Mouse (Mus musculus) heart, postnatal 10 days (tissue): Measurements from ENCODE around the gene H2-Aa. TPM values are rescaled to one million over a fixed set of nuclear protein-coding genes. Genes with fewer than 3 reads are reported as not detected.
"Not testable (repeated sequence)": the region's sequence is repeated elsewhere in the genome, so short reads cannot be mapped to it uniquely, and the experiment has no call there.

ENCODE experiments used
- DNase-seq, 2 experiments: peaks; one replicate each; pipeline ENCODE4 v3.0.0; 2021
- intact Hi-C: fragments of 180-260 bp; cut with DNase I; formaldehyde crosslinking; loops from one replicate; pipeline ENCODE4 v1.15.1; 2025
- total RNA-seq, 2 experiments: library from RNA; stranded (reverse); gene quantifications; 2 replicates each; pipeline ENCODE4 v1.2.3; 2021

The H2-Aa gene
- total RNA-seq, result 1 to 10 TPM; 4.9 to 5.4 TPM

DNA sequence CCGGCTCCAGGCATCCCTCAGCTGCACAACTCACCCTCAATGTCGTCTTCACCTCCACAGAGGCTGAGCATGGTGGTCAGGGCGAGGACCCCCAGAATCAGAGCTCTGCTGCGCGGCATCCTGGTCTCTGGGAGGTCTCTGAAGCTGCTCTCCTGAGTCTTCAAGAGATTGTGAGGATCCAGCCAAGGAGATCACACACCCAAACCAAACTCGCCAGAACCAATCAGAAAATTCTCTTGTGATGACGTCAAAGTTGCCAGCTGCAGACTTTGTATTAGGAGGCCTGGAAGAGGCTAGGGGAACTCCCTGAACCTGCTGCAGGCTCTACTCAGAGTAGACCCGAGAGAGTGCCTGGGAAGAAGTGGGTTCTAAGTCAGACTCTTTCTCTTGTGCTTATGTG is at the start of gene H2-Aa:
TSS of gene H2-Aa (minus strand) at position 176 of the 400 bp plus-strand sequence.
- intact Hi-C loops, result no loop called here
- DNase-seq, result peak; percentile 92 to 93

DNA sequence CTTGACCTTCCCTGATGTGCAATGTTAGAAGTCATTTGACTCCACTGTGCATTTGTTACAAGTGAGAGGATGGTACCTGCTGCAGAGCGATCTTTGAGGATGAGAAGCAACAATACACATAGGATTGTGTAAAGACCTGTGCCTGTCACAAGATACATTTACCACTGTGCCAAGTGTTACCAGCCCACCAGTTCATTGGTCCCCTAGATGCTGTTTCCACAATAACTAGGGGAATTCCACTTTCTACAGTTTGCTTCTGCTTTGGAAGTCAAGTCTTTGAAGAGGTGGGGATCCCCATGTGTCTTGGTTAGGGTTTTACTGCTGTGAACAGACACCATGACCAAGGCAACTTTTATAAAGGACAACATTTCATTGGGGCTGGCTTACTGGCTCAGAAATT is 43.6 kb upstream of the H2-Aa start:
- intact Hi-C loops, result no loop called here
- DNase-seq, result no peak

DNA sequence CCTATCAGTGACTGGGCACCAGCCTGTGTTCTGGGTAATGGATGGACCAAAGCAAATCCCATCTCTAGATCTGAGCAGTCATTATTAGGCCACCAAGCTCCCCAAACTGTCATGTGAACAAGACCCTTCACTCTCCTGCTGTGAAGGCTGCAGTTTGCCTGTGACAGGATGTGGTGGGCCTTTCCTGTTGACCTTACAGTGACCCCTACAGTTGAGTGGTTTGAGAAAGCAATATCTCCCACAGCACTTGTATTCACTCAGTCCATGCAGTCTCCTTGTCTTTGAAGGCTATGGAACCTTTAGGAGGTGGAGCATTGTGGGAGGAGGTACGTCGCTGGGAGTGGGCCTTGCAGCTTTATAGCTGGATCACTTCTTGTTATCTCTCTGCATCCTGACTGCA is 42.2 kb upstream of the H2-Aa start:
- intact Hi-C loops, result no loop called here
- no peak for DNase-seq

DNA sequence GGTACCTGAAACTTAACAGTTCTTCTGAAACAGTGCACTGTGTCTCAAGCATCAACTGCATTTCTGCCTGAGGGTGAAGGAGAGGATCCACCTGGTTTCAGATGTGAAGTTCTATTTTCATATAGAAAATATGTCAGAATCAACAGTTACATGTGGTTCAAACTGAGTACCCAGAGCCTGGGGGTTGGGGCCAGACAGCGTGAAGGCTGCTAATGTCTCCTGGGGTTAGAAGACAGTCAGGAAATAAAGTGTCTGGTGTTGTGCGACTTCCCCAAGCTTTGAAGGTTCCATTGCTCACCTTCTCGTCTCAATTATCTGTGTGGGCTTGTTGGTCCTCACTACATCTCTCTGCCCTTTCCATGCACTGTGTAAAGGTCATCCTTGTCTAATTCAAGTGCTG is 38.8 kb upstream of the H2-Aa start:
- DNase-seq, result no peak
- intact Hi-C loops, result no loop called here

DNA sequence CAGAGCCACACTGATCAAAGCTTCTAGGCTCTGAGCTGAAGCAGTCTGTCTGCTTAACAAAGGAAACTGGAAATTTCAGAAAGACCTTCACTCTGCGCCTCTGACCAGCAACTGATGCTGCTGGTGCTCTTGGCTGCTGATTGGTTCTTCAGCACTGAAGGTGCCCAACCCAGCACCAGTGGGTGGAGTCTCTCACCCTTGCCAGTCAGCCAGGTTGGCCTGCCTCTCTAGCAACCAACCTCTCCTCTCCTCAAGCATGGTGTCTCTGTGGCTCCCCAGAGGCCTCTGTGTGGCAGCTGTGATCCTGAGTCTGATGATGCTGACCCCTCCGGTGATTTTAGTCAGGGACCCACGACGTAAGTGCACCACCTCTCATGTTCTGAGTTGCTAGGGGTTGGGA is 37.8 kb upstream of the H2-Aa start, which contains the start of gene H2-Eb2:
TSS of gene H2-Eb2 (plus strand) at position 230 of the 400 bp plus-strand sequence.
- intact Hi-C loops, result no loop called here
- DNase-seq, result no peak

DNA sequence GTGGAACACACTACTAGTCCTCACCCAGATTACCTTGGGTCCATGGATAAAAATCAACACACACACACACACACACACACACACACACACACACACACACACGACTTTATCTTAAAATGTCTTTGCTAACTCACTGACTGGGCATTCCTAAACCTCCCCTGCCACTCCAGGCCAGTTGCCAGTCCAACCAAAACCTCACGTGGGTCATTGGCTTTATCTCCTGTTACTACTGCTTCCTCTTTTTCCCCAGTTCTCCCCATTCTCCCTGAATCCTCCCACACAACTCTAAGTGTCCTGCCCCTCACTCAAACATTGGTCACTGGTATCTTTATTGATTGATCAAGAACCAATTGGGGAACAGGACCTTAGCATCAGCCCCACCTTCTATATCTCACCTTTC is 29.7 kb upstream of the H2-Aa start:
- intact Hi-C loops, result no loop called here
- DNase-seq, result no peak

DNA sequence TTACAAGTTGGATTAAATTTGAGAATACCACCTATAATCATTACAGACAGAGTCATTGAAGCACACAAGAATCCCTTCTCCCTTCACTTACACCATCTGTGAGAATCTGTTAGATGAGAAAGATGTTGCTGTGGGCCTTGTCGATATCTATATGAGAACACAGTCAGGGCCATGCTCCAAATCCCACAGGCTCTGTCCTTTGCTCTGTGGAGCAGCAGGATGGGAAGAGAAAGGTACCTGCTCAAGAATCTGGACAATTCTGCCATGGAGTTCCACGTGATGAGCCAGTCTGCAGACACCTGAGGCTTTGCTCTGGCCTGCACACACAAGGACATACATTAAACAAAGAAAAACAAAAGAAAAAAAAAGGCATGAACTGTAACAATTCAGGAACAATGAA is 29.1 kb upstream of the H2-Aa start:
- no peak for DNase-seq
- intact Hi-C loops, result no loop called here

DNA sequence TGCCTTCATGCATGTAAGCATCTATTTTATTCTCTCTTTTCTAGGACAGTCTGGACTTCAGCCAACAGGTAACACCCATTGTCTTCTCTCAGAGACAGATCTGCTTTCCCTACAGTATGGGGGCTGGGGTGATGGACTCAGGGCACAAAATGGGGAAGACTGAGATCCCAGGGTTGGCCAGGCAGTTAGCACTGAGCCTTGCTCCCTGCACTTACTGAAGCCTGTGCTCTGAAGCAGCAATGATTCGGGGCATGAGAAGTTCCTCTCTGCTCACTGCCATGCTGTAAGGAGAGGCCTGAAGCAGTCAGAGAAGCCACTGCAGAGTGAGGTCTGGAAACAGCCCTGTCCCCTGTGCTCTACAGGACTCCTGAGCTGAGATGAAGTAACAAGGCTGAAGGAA is 27.9 kb upstream of the H2-Aa start:
- intact Hi-C loops, result no loop called here
- no peak for DNase-seq

DNA sequence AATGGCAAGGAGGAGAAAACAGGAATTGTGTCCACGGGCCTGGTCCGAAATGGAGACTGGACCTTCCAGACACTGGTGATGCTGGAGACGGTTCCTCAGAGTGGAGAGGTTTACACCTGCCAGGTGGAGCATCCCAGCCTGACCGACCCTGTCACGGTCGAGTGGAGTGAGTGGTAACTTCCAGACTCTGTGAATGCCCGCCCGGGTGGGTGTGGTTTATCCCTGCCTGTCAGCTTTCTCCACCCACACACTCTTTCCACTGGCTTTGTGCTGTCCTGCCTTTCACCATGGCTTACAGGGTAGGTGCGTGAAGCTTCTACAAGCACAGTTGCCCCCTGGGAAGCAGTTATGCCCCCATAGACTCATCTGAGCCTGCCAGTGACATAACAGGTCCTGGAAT is 26.7 kb upstream of the H2-Aa start:
- intact Hi-C loops, result loop anchor here (5.0 kb wide), 1 partner anchor 142 kb away; no protein-coding TSS in a partner anchor
- DNase-seq, result no peak

DNA sequence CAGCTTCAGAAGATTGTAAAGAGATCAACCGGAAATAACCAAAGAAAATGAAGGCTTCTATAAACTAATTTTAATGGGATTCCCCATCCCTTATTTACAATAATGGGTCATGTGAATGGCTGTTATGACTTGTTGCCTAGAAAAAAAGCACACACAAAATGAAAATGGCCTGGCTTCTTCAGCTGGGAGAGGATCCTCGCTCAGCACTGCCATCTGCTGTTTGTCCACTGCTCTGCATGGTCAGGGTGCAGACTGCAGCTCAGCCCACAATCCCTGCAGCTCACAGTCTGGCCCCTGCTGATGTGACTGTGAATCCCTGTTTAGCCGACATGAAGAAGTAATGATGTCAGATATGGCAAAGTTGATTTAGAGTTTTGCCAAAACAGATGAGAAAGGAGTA is 25.8 kb upstream of the H2-Aa start:
- DNase-seq, result peak; percentile 84 to 92
- intact Hi-C loops, result loop anchor here (1.0 to 5.0 kb wide), 2 partner anchors 63 to 141 kb away; no protein-coding TSS in a partner anchor

DNA sequence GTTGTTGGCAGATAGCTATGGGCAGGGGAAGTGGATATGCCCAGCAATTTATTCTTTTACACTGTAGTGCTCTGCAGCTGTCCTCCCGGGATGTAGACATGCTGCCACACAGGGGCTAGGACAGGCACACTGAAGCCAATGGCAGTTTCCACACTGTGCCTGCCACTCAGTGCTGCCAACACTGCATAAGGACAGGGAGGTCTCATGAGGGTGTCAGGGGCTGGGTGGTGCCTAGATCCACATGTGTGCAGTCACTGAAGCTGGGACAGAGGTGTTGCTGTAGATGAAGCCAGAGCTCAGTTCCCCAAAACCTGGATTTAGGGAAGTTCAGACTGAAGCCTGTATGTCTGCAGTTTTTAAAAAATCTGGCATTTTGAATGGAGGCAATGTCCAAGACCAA is 24.6 kb upstream of the H2-Aa start:
- DNase-seq, result no peak
- intact Hi-C loops, result loop anchor here (5.0 kb wide), 1 partner anchor 140 kb away; no protein-coding TSS in a partner anchor

DNA sequence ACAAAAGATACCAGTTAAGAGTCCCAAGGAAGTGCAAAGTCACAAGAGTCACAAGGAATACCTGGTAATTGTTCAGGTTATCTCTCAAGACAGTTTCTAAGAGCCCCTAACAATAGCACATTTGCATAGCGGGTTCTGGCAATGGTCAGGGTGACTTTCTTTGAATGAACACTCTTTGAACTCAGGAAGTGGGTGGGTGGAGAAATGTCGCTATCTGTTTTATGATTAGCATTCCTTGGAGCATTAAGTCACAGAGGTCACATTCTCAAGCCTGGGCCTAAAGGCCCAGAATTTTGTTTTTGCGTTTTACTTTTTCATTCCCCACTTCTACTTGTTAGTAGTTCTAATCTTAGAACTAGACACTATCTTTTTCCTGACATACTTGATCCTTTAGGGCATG is 22.9 kb upstream of the H2-Aa start:
- intact Hi-C loops, result loop anchor here (5.0 kb wide), 1 partner anchor 138 kb away; no protein-coding TSS in a partner anchor
- DNase-seq, result not testable (repeated sequence)

DNA sequence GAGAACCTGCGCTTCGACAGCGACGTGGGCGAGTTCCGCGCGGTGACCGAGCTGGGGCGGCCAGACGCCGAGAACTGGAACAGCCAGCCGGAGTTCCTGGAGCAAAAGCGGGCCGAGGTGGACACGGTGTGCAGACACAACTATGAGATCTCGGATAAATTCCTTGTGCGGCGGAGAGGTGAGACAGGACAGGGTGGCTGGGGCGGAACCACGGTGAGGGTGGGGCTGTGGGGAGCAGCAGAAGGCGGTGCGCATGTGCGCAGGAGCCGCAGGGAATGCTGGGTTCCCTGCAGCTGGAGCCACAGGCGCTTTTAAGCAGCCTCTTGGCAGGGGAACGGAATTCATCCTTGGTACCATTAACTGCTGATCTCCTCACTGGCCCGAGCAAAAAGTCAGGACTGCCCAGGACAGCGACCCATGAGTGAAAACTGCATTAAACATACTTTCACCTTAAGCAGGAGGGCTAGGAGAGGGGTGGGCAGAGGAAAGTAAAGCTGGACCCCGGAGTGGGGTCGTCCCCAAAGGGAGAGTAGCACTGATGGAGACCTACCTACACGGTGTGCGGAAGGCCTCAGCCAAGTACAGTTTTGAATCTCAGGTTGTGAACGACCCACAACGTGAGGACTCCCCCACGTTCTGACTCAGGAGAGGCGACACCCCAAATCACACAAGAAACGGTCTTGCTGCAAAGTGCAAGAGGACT is 22.2 kb upstream of the H2-Aa start:
- peak; percentile 80 for DNase-seq
- intact Hi-C loops, result loop anchor here (5.0 kb wide), 1 partner anchor 138 kb away; no protein-coding TSS in a partner anchor

DNA sequence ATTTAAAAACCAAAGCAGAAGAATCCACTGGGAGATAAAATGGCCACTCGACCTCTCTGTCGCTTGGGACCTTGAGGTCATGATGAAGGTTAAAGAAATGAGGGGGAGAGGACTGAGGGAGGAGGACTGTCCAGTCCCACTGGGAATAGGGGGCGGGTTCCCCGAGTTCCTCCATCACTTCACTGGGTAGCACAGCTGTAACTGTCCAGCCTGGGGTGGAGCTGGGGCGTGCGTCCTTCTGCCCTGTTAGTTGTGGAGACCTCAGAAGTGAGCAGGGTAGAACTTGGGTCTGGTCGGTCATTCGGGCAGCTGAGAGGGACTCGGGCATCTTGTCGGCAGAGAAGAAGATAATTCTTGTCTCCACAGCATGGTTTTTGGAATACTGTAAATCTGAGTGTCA is 21.6 kb upstream of the H2-Aa start:
- peak; percentile 13 to 18 for DNase-seq
- intact Hi-C loops, result no loop called here

DNA sequence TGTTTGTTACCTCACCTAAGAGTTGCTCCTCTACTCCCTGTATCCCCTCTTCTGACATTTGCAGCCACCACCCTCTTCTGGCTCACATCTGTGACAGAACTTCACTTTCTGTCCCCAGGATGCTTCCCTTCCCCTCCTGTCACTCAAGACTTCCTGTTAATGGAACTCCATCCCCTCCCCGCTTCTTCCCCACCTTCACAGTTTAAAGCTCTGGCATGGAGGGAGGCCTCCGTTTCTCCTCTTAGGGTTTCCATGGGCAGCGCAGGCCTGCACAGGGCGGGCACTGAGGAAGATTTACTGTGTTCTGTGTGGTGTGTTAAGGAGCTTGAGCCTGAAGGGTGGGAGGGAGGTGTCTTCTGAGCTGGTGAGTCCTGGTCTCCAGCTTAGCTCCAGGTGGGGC is 20.5 kb upstream of the H2-Aa start:
- DNase-seq, result no peak
- intact Hi-C loops, result no loop called here

DNA sequence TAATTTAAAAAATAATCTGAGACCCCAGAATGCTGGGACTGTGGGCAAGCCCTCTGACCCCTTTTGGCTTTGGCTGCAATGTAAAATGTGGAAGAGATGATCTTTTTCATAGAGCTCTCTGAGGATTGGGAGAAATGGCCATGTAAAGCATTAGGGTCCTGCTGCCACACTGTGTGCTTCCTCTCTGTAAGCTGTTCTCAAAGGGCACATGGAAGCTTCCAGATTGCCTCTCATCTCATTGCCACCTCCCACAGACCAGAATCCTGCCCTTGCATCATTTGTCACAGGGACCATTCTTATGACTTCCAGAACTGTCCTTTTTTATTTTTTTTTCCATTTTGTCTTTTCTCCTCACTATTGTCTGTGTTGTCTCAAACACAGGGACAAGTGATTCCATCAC is 19.6 kb upstream of the H2-Aa start:
- DNase-seq, result no peak
- intact Hi-C loops, result no loop called here

DNA sequence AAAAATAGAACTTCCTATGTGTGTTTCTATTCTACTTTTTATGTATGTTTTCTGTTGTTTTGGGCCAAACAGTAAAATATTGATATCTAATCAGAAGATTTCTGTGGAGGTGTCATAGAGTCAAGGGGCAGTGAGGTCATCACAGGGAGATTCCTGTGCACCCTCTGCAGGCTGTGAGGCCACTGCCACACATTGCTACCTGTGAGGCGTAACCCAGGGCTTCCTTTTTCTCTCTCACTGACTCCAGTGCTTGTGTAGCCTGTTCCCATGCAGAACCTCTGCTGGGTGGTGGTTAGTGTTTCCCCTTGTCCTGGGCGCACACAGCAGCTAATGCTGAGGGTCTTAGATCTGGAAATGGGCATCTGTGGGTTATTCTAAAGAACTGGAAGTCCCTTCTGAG is 18.8 kb upstream of the H2-Aa start:
- intact Hi-C loops, result no loop called here
- no peak for DNase-seq

DNA sequence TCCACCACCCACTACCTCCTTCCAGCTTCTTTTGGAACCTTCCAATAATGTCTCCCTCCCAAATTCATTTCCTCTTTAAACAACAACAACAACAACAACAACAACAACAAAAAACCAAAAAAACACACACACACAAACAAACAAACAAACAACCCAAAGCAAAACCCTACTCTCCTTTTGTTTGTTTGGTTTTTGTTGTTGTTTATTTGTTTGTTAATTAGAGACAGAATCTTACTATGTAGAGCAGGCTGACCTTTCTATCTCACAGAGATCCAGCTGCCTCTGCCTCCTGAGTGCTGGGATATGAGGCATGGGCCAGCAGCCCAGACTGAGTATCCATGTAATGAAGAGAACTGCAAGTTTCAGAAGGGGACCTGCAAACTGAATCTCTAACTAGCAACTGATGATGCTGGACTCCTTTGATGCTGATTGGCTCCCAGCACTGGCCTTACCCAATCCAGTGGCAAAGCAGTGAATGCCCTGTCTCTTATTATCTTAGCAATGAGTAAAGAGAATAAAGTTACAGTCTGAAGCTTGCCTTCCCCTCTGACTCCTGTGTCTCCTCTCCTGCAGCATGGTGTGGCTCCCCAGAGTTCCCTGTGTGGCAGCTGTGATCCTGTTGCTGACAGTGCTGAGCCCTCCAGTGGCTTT is 17.9 kb upstream of the H2-Aa start, which contains the start of gene H2-Eb1:
TSS of gene H2-Eb1 (plus strand) at position 488 of the 651 bp plus-strand sequence.
- intact Hi-C loops, result no loop called here
- DNase-seq, result peak; percentile 90 to 91

DNA sequence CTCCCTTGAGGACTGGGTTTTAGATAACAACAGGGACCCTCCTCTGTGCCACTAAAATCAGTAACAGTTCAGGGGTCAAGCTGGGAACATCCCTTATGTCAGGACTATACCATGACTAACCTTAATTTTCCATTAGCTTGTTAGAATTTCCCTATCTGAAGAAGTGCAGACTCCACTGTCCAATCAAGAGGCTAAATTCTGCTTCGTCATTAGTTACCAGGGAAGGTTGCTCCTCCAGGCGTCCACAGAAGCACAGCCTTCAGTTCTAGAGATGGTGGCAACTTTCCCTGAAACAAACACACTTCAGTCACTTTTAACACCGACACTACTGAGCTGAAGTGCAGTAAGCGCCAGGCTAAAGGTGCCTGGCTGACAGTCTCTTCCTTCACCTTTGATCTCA is 17.1 kb upstream of the H2-Aa start:
- intact Hi-C loops, result no loop called here
- DNase-seq, result peak; percentile 83 to 85

DNA sequence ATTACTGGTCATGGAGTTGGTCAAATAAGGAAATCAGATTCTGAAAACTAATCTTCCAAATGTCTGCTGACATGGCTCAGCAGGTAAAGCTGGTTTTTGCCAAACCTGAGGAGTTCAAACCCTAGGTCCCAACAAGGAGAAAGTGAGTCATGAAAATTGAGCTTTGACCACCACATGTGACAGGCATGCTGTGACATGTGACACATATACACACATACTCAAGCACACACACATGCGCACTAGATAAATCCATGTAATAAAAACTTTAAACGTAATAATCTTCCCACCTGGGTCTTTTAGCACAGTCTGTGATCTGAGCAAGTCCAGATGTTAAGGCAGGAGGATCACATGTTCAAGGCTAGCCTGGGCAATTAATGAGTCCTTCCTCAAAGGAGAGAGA is 16.2 kb upstream of the H2-Aa start:
- intact Hi-C loops, result no loop called here
- no peak for DNase-seq

DNA sequence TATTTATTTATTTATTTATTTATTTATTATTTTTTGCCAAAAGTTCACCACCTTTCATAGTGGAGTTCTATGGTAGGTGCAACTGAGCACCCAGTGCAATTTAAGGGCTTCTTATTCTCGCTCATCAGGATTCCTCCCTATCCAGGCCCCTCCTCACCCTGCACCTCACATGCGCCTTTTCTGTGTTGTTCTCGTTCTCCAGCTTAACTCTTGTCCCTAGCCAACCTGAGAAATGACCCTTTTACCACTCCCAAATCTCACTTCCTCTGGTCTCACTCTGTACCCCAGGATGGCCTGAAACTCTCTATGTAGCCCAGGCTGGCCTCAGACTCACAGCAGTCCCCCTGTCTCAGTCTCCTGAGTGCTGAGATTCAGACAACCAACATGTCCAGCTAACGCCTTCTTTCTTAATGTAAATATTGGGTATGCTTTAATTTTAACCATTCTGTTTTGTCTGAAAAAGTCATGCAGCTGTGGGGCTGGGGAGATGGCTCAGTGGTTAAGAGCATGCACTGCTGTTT is 14.1 kb upstream of the H2-Aa start:
- DNase-seq, result no peak
- intact Hi-C loops, result no loop called here
